Mouse (Mus musculus): Measurements from ENCODE around the gene Vmn1r61. TPM values are rescaled to one million over a fixed set of nuclear protein-coding genes. Genes with fewer than 3 reads are reported as not detected.

The Vmn1r61 gene
- polyA plus RNA-seq (2015; fragmentation: Nextera tagmentation; extraction: Ambion mirVana): not detected in 2 replicates

DNA sequence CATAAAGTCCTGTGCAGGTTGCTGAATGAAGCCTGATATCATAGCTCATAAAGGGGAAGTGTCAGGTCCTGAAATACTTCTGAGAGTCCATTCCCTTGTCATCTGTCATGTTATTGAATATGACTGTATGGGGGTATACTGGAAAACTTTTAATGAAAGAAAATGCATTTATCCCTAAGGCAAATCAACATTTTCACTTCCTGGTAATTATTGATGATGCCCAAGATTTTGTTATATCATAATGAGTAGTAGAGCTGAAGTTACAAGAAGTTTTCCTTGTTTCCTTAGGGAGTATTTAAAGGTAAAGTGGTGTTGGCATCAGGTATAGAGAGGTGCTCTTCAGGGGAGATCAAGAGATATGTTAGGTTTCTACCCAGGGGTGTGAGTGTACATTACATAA is at the start of gene Vmn1r61:
Vmn1r61 (minus strand) TSS at position 101 of the 400 bp plus-strand sequence.
- no peak for ATAC-seq (ENCODE audit: insufficient read depth, low FRiP score)
- Histone ChIP-seq H3K4me1 (ENCODE audit: control insufficient read depth, insufficient read depth, low read length) (no peaks in the 10 kb centered on the region), H3K27me3 (ENCODE audit: control insufficient read depth, insufficient read depth, low read length) (no peaks in the 10 kb centered on the region), H3K36me3 (ENCODE audit: control insufficient read depth, insufficient read depth, low read length) (no peaks in the 10 kb centered on the region), H3K4me3 (replicated peaks; ENCODE audit: low read length) (no peak within 1 kb of the TSS), H3K27ac (ENCODE audit: low read length) (no peak within 1 kb of the TSS), H3K9ac (ENCODE audit: low read length) (no peak within 1 kb of the TSS), H3K4me2 (ENCODE audit: low read depth, low read length) (no peak within 1 kb of the TSS), H3K9me3 (replicated peaks; ENCODE audit: control insufficient read depth, low read length) (no peaks in the 10 kb centered on the region)

Other genes with a start within 250 kb of the Vmn1r61 start
- gene Vmn1r58, start 199.9 kb downstream of the Vmn1r61 start, polyA plus RNA-seq (2015; fragmentation: Nextera tagmentation; extraction: Ambion mirVana): not detected in 2 replicates
- not detected in 2 replicates for gene Vmn1r59, start 156.5 kb downstream of the Vmn1r61 start, polyA plus RNA-seq (2015; fragmentation: Nextera tagmentation; extraction: Ambion mirVana)
- not detected in 2 replicates for gene Vmn2r28, start 119.3 kb downstream of the Vmn1r61 start, polyA plus RNA-seq (2015; fragmentation: Nextera tagmentation; extraction: Ambion mirVana)
- not detected in 2 replicates for gene Vmn1r60, start 66.0 kb downstream of the Vmn1r61 start, polyA plus RNA-seq (2015; fragmentation: Nextera tagmentation; extraction: Ambion mirVana)
- gene Vmn1r62, start 60.3 kb upstream of the Vmn1r61 start, polyA plus RNA-seq (2015; fragmentation: Nextera tagmentation; extraction: Ambion mirVana): not detected in 2 replicates
- gene Vmn1r63, start 192.2 kb upstream of the Vmn1r61 start, polyA plus RNA-seq (2015; fragmentation: Nextera tagmentation; extraction: Ambion mirVana): not detected in 2 replicates

All from stomach, embryonic 16.5 days (tissue).